Mouse (Mus musculus): ENCODE measurements around the gene Prdm10. TPM values are rescaled to one million over a fixed set of nuclear protein-coding genes. Genes with fewer than 3 reads are reported as not detected.
A peak's percentile ranks its signal among the peaks of the same experiment; 100 is the strongest.

Gene Prdm10
- polyA plus RNA-seq, 2 experiments: 2.3 to 4.9 TPM

DNA sequence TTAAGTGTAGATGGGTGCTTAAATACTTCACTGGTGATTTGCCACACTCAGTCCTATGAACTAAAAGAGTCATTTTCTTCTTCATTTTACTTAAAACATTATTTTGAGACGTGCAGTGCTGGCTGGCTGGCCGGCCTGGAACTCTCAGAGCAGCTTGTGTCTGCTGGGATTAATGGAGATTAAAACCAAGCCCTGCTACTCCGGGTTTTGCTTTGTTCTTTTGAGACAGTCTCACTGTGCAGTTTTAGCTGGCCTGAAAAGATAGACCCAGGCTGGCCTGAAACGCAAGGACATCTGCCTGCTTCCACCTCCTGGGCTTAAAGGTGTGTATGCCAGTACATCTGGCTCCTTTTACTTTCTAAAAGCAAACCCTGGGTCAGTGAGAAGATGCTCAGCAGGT, 2.2 kb downstream of the Prdm10 start:
- Histone ChIP-seq H3K4me2 (ENCODE audit: low read depth) (peak overlapping the region; percentile 70), H3K36me3 (replicated peaks; ENCODE audit: control insufficient read depth, insufficient read depth, low read depth) (no peaks in the 10 kb centered on the region), H3K9ac (replicated peaks) (peak overlapping the region; percentile 37), H3K4me3 (ENCODE audit: insufficient read depth in 1 of 2, low read depth in 2 of 2, low read length in 2 of 2) (peak overlapping the region in 1 of 2 experiments; percentile 17; a peak in 1 of 4 replicates), H3K27ac (peak overlapping the region; percentile 24; the same call in 1 of the 2 replicates), H3K9me3 (ENCODE audit: control insufficient read depth, low read length) (no peaks in the 10 kb centered on the region), H3K4me1 (replicated peaks; ENCODE audit: control insufficient read depth in 2 of 2, insufficient read depth in 2 of 2, low read length in 1 of 2) (peaks cover 26 to 38% of the 10 kb centered on the region in 2 experiments), H3K27me3 (ENCODE audit: control insufficient read depth, insufficient read depth, low read length) (no peaks in the 10 kb centered on the region)
- TF ChIP-seq CTCF (IDR thresholded peaks at IDR 0.05; ENCODE audit: low read depth) (no peak), EP300 (IDR thresholded peaks at IDR 0.05; ENCODE audit: low read depth) (no peak)
- 65% methylated on average over 4 of the region's 4 CpGs for WGBS (ENCODE audit: insufficient replicate concordance)
- no peak for ATAC-seq (ENCODE audit: insufficient read depth)
- DNase-seq (ENCODE audit: low read depth in 3 of 3, low spot score in 3 of 3): no peak

GRCm38 (mm10) chr9:31283044-31283443, 2.7 kb downstream of the Prdm10 start:
- H3K27ac ChIP-seq: peak overlapping the region; percentile 24; the same call in 1 of the 2 replicates
- no peak overlapping the region for H3K4me3 ChIP-seq (ENCODE audit: insufficient read depth in 1 of 2, low read depth in 2 of 2, low read length in 2 of 2)
- no peak for ATAC-seq (ENCODE audit: insufficient read depth)
- H3K36me3 ChIP-seq (replicated peaks; ENCODE audit: control insufficient read depth, insufficient read depth, low read depth): no peaks in the 10 kb centered on the region
- H3K4me2 ChIP-seq (ENCODE audit: low read depth): no peak overlapping the region; the same call in 1 of the 2 replicates
- no peak for DNase-seq (ENCODE audit: low read depth in 3 of 3, low spot score in 3 of 3)
- no peak overlapping the region for H3K9ac ChIP-seq (replicated peaks)
- TF ChIP-seq CTCF (IDR thresholded peaks at IDR 0.05; ENCODE audit: low read depth) (no peak), EP300 (IDR thresholded peaks at IDR 0.05; ENCODE audit: low read depth) (no peak)
- H3K9me3 ChIP-seq (ENCODE audit: control insufficient read depth, low read length): no peaks in the 10 kb centered on the region
- WGBS (ENCODE audit: insufficient replicate concordance): 80% methylated on average over 4 of the region's 4 CpGs
- peaks cover 22 to 33% of the 10 kb centered on the region in 2 experiments for H3K4me1 ChIP-seq (replicated peaks; ENCODE audit: control insufficient read depth in 2 of 2, insufficient read depth in 2 of 2, low read length in 1 of 2)
- no peaks in the 10 kb centered on the region for H3K27me3 ChIP-seq (ENCODE audit: control insufficient read depth, insufficient read depth, low read length)

DNA sequence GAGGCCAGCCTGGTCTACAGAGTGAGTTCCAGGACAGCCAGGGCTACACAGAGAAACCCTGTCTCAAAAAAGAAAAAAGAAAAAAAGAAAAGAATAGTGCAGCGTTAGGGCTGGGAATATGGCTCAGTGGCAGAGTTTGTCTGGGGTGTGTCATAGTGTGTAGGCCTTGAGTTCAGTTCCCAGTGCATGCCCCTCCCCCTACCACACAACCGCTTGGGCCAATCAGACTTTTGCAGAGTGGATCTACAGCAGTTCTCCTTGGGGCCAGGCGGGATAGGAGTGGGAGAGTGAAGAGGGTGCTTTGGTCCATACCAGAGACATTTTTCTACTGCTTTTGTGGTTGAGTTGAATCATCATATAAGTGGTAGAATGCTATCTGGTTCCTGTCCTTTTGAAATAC, 3.6 kb downstream of the Prdm10 start:
- TF ChIP-seq CTCF (IDR thresholded peaks at IDR 0.05; ENCODE audit: low read depth) (no peak), EP300 (IDR thresholded peaks at IDR 0.05; ENCODE audit: low read depth) (no peak)
- Histone ChIP-seq H3K9me3 (ENCODE audit: control insufficient read depth, low read length) (no peaks in the 10 kb centered on the region), H3K4me1 (replicated peaks; ENCODE audit: control insufficient read depth in 2 of 2, insufficient read depth in 2 of 2, low read length in 1 of 2) (peaks cover 15 to 26% of the 10 kb centered on the region in 2 experiments), H3K27ac (no peak overlapping the region), H3K27me3 (ENCODE audit: control insufficient read depth, insufficient read depth, low read length) (no peaks in the 10 kb centered on the region), H3K36me3 (replicated peaks; ENCODE audit: control insufficient read depth, insufficient read depth, low read depth) (no peaks in the 10 kb centered on the region), H3K9ac (replicated peaks) (no peak overlapping the region), H3K4me2 (ENCODE audit: low read depth) (no peak overlapping the region), H3K4me3 (ENCODE audit: insufficient read depth in 1 of 2, low read depth in 2 of 2, low read length in 2 of 2) (no peak overlapping the region)
- ATAC-seq (ENCODE audit: insufficient read depth): no peak
- no peak for DNase-seq (ENCODE audit: low read depth in 3 of 3, low spot score in 3 of 3)
- 67% methylated on average over 3 of the region's 3 CpGs for WGBS (ENCODE audit: insufficient replicate concordance)

DNA sequence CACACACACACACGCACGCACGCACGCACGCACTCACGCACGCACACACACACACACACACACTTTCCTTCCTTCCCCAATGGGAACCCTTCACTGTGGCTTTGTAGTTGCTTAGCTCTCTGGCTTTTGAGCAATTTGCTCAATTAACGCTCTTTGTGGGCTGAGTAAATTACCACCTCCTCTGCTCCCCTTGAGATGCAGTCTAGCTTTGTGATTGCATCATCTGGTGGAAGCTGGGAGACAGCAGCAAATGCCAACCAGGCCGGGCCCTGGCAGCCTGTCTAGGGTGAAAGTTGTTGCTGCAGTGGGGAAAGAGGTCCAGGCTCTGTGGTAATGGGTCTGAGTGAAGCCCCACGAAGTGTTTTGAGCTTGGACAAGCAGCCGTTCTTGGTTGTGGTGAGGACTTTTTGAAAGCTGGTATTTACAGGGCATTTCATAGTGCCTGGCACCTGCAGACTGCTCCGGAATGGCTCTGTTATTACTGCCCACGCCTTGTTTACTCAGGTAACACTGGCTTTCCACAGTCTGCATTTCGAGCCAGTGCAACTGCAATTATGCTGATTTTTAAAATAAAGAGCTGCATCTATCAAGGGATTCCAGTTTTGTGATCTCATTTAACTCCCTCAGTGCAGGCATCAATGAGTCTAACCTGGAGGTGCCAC, 10.0 kb downstream of the Prdm10 start:
- H3K9ac ChIP-seq (replicated peaks): no peak overlapping the region; the same call in 1 of the 2 replicates
- ATAC-seq (ENCODE audit: insufficient read depth) (no peak), DNase-seq (ENCODE audit: low read depth in 3 of 3, low spot score in 3 of 3) (no peak)
- H3K4me1 ChIP-seq (replicated peaks; ENCODE audit: control insufficient read depth in 2 of 2, insufficient read depth in 2 of 2, low read length in 1 of 2): peaks cover 2 to 3% of the 10 kb centered on the region in 2 experiments; a peak in 3 of 4 replicates
- no peaks in the 10 kb centered on the region for H3K36me3 ChIP-seq (replicated peaks; ENCODE audit: control insufficient read depth, insufficient read depth, low read depth)
- no peak overlapping the region for H3K4me3 ChIP-seq (ENCODE audit: insufficient read depth in 1 of 2, low read depth in 2 of 2, low read length in 2 of 2)
- H3K4me2 ChIP-seq (ENCODE audit: low read depth): no peak overlapping the region
- 73% methylated on average over 14 of the region's 14 CpGs for WGBS (ENCODE audit: insufficient replicate concordance)
- no peaks in the 10 kb centered on the region for H3K9me3 ChIP-seq (ENCODE audit: control insufficient read depth, low read length)
- H3K27ac ChIP-seq: no peak overlapping the region
- H3K27me3 ChIP-seq (ENCODE audit: control insufficient read depth, insufficient read depth, low read length): no peaks in the 10 kb centered on the region
- TF ChIP-seq EP300 (IDR thresholded peaks at IDR 0.05; ENCODE audit: low read depth) (no peak), CTCF (IDR thresholded peaks at IDR 0.05; ENCODE audit: low read depth) (no peak)

- 78% methylated on average over 4 of the region's 4 CpGs for WGBS (ENCODE audit: insufficient replicate concordance)
- Histone ChIP-seq H3K4me2 (ENCODE audit: low read depth) (no peak overlapping the region), H3K9ac (replicated peaks) (no peak overlapping the region), H3K9me3 (ENCODE audit: control insufficient read depth, low read length) (no peaks in the 10 kb centered on the region), H3K36me3 (replicated peaks; ENCODE audit: control insufficient read depth, insufficient read depth, low read depth) (no peaks in the 10 kb centered on the region), H3K4me1 (replicated peaks; ENCODE audit: control insufficient read depth in 2 of 2, insufficient read depth in 2 of 2, low read length in 1 of 2) (peaks cover 2 to 3% of the 10 kb centered on the region in 2 experiments; a peak in 3 of 4 replicates), H3K27me3 (ENCODE audit: control insufficient read depth, insufficient read depth, low read length) (no peaks in the 10 kb centered on the region), H3K4me3 (ENCODE audit: insufficient read depth in 1 of 2, low read depth in 2 of 2, low read length in 2 of 2) (no peak overlapping the region), H3K27ac (no peak overlapping the region)
- no peak for DNase-seq (ENCODE audit: low read depth in 3 of 3, low spot score in 3 of 3)
- TF ChIP-seq CTCF (IDR thresholded peaks at IDR 0.05; ENCODE audit: low read depth) (no peak), EP300 (IDR thresholded peaks at IDR 0.05; ENCODE audit: low read depth) (no peak)
- ATAC-seq (ENCODE audit: insufficient read depth): no peak
These were observed 11.6 kb downstream of the Prdm10 start for GRCm38 (mm10) chr9:31291978-31292377.
